Mouse (Mus musculus) lung, postnatal 0 days (tissue): Measurements from ENCODE around the gene Rhob.

Experiments used
- CTCF ChIP-seq: IDR thresholded peaks from 2 replicates; pipeline ENCODE4 v1.5.1; 2016; ENCODE audit warnings: antibody characterized with exemption, mild to moderate bottlenecking
- EP300 ChIP-seq: IDR thresholded peaks from 2 replicates; pipeline ENCODE4 v1.6.1; 2016; ENCODE audit warnings: antibody characterized with exemption, mild to moderate bottlenecking, control low read depth

DNA sequence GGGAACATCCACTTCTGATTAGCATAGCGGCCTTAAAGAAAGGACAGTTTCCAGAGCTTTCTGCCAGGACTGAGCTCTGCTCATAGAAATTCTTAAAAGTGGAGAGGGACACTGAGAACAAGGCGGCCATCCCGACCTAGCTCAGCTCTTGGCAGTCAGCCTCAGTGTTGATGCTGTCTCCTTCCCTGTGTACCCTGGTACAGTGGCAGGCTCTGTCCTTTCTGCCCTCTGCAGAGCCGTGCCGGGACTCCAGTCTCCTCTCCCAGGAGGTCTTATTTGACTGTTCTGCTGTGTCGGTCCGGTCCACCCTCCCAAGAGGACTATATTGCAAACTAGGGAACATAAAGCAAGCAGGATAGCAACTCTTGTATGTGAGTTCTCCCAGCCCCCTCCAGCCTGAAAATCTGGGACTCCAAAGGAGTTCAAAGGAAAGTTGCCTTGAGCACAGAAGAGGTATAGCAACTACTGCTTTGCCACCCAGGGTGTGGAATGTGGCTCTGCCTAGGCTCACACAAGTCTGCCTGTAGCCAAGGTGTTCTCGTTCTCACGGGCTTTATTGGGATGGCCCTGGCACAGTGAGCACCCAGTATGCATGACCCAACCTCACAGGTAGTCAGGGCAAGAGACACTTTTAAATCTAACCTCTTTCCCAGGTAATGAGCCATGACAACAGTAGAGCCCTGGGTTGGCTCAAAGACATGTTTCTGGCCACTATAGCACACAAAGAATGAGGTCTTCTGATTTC lies 36.6 kb upstream of the Rhob start:
- no peak for TF ChIP-seq EP300
- no peak for TF ChIP-seq CTCF
